Mouse (Mus musculus) erythroblast, embryonic 14.5 days (primary cell): ENCODE results near the gene Kpna3. TPM values are rescaled to one million over a fixed set of nuclear protein-coding genes. Genes with fewer than 3 reads are reported as not detected.

Experiments
- H3K27me3 ChIP-seq: 2 replicates; pipeline ENCODE4 v1.6.1; 2012; ENCODE audit warnings: inconsistent platforms; ENCODE audit not compliant: control insufficient read depth
- H3K36me3 ChIP-seq: 2 replicates; pipeline ENCODE4 v1.6.1; 2012; ENCODE audit warnings: mild to moderate bottlenecking, inconsistent platforms; ENCODE audit not compliant: control insufficient read depth
- H3K4me1 ChIP-seq: 2 replicates; pipeline ENCODE4 v1.6.1; 2012; ENCODE audit warnings: inconsistent platforms; ENCODE audit not compliant: control insufficient read depth
- H3K4me3 ChIP-seq: replicated peaks from 2 replicates; pipeline ENCODE3; 2012; ENCODE audit warnings: moderate library complexity, mild to moderate bottlenecking, inconsistent platforms
- H3K9me3 ChIP-seq: 2 replicates; pipeline ENCODE4 v1.6.1; 2012; ENCODE audit warnings: low read length, inconsistent platforms, mixed read lengths; ENCODE audit not compliant: control insufficient read depth
- GATA1 ChIP-seq: IDR thresholded peaks from 2 replicates; pipeline ENCODE4 v1.6.1; 2012; ENCODE audit warnings: low read length, inconsistent platforms, mixed read lengths
- TAL1 ChIP-seq: IDR thresholded peaks from 3 replicates; pipeline ENCODE4 v1.6.1; 2012; ENCODE audit warnings: low read length, inconsistent platforms, mixed read lengths
- polyA plus RNA-seq: library from polyadenylated mRNA; stranded (reverse); fragments of >175 nt; gene quantifications from 2 replicates; pipeline ENCODE4 v1.2.3, GENCODE M21; 2012

The Kpna3 gene
- polyA plus RNA-seq, 1 experiment: 0.49 TPM

DNA sequence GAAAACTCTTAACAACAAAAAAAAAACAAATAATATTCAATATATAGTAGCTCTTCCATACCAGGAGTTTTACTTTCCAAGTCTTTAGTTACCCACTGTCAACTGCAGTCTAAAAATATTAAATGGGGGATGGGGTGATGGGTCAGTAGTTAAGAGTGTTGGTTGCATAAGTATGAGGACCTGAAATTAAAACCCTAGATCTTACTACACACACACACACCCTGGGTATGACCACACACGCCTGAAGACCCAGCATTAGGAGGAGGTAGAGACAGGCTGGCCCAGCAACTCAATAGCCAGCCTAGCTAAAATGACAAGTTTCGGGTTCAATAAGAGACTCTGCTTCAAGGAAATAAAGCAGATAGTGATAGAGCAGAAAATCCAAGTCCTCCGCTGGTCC lies 32.6 kb downstream of the Kpna3 start:
- H3K9me3 ChIP-seq: no peaks in the 10 kb centered on the region
- peaks cover 13% of the 10 kb centered on the region for H3K4me1 ChIP-seq
- no peak overlapping the region for H3K4me3 ChIP-seq
- H3K27me3 ChIP-seq: no peaks in the 10 kb centered on the region
- TF ChIP-seq GATA1 (no peak), TAL1 (no peak)
- H3K36me3 ChIP-seq: peaks cover 18% of the 10 kb centered on the region

DNA sequence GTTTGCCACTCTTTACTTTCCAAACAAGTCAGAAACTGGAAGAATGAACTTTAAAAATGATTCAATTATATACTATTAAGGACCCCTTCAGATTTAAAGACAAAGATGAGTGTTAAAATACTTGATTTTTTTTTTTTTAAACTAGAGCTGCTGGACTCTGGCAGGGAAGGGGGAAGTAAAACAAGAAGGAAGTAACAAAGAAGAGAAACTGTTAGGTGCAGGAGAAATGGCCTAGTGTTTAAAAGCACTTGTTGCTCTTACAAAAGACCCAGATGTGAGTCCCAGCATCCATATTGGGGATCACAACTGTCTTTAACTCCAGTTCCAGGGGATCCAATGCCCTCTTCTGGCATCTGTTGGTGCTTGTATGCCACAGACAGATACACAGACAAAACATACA lies 33.9 kb downstream of the Kpna3 start:
- H3K4me3 ChIP-seq: no peak overlapping the region
- peaks cover 13% of the 10 kb centered on the region for H3K4me1 ChIP-seq
- TF ChIP-seq TAL1 (no peak), GATA1 (no peak)

DNA sequence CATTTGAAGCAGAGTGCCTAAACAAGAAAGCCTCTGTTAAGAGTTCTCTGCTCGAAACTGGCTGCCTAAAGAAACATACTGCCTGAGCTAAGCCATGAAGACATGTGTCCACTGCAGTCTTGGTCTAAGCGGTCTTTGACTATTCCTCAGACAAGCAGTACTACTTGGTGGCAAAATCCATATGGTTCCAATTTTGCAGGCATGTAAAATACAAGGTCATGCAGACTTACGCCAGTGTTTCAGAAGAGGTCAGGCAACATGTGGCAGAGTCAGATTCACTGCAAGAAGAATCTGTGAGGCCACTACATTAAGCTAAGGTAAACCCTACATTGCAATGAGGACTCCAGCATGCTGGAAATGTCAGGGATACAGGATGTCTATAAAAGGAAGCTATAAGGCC lies 34.7 kb downstream of the Kpna3 start:
- no peak for TF ChIP-seq GATA1
- TF ChIP-seq TAL1: no peak
- no peak overlapping the region for H3K4me3 ChIP-seq
- H3K9me3 ChIP-seq: no peaks in the 10 kb centered on the region
- peaks cover 7% of the 10 kb centered on the region for H3K4me1 ChIP-seq
- H3K36me3 ChIP-seq: peaks cover 35% of the 10 kb centered on the region
- H3K27me3 ChIP-seq: no peaks in the 10 kb centered on the region

More for the DNA sequence above, 33.9 kb downstream of the Kpna3 start:
- no peaks in the 10 kb centered on the region for H3K27me3 ChIP-seq
- no peaks in the 10 kb centered on the region for H3K9me3 ChIP-seq
- peaks cover 31% of the 10 kb centered on the region for H3K36me3 ChIP-seq

DNA sequence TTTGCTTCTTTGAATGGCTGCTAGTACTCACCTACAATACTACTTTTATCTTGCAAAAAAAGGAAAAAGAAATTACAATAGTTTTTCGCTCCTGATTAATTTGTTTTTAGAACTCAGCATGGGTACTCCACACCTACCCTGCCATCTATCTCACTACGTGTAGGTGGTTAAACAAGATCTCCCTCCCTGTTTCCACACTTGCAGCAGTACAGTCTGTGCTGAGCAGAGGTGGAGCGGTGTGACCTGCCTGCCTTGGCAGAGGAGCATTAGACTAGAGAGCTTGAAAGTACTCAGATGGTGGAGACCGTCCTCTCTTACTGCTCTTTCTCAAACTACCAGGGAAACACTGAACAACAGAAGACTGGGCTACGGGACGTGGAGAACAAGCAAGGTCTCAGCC lies 44.9 kb downstream of the Kpna3 start:
- no peaks in the 10 kb centered on the region for H3K9me3 ChIP-seq
- no peaks in the 10 kb centered on the region for H3K27me3 ChIP-seq
- no peak overlapping the region for H3K4me3 ChIP-seq
- no peaks in the 10 kb centered on the region for H3K4me1 ChIP-seq
- peaks cover 49% of the 10 kb centered on the region for H3K36me3 ChIP-seq
- no peak for TF ChIP-seq GATA1
- TF ChIP-seq TAL1: no peak

DNA sequence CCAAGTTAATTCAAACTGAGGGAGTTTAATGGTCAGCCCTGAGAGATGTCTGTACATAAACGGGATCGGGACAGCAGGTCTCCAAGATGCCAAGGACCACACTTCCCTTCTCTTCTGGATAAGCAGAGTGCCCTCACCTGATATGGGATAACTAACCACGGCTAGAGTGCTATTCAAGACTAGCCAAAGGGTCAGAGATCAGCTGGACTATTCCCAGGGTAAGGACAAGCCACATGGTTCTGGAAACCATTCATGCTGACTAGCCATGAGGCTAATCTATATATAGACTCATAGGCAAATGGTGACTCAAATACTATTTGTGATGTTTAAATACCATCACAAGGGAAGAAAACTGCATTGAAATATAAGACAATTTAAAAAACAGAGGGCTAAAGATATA lies 49.1 kb downstream of the Kpna3 start:
- no peaks in the 10 kb centered on the region for H3K27me3 ChIP-seq
- no peak for TF ChIP-seq TAL1
- TF ChIP-seq GATA1: no peak
- H3K4me3 ChIP-seq: no peak overlapping the region
- no peaks in the 10 kb centered on the region for H3K4me1 ChIP-seq
- peaks cover 62% of the 10 kb centered on the region for H3K36me3 ChIP-seq
- H3K9me3 ChIP-seq: no peaks in the 10 kb centered on the region

DNA sequence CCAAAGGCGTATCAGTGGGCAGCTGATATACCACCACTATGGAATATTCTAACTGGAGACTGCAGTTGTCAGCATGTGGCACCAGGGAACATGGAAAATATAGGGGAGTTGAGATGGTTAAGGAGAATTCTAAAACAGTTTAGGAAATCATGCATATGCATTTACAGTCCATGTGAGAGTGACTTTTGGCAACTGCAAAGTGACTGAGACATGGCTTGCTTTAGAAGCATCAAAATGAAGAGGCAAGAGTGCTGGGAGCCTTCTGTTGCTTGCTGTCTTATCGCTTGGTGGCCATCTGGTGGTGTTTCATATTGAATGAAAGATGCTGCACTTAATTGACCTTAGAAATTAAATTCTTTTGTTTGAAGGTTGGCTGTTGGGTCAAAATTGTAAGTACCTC lies 72.4 kb downstream of the Kpna3 start:
- no peak overlapping the region for H3K4me3 ChIP-seq
- H3K4me1 ChIP-seq: no peaks in the 10 kb centered on the region
- no peak for TF ChIP-seq TAL1
- TF ChIP-seq GATA1: no peak
- peaks cover 76% of the 10 kb centered on the region for H3K36me3 ChIP-seq
- no peaks in the 10 kb centered on the region for H3K9me3 ChIP-seq
- H3K27me3 ChIP-seq: no peaks in the 10 kb centered on the region

DNA sequence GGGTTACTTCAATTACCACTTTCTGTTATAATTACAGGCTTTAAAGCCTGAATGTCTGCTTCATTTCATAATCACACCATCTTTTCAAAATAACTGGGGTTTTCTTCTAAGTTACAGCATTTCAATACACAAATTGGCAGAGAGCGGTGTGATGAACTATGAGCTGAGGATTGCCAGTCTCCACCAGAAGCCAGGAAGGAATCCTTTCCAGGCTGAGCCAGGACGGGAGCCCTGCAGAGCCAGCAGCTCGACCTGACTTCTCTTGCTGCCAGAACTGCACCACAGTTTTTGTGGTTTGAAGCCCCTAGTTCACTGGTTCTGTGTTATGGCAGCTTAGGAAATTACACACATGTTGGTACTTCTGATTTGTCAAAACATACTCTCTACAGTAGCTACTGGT lies 75.0 kb downstream of the Kpna3 start:
- no peaks in the 10 kb centered on the region for H3K9me3 ChIP-seq
- H3K4me3 ChIP-seq: no peak overlapping the region
- H3K4me1 ChIP-seq: peaks cover 12% of the 10 kb centered on the region
- peaks cover 57% of the 10 kb centered on the region for H3K36me3 ChIP-seq
- TF ChIP-seq TAL1: no peak
- no peak for TF ChIP-seq GATA1
- no peaks in the 10 kb centered on the region for H3K27me3 ChIP-seq

DNA sequence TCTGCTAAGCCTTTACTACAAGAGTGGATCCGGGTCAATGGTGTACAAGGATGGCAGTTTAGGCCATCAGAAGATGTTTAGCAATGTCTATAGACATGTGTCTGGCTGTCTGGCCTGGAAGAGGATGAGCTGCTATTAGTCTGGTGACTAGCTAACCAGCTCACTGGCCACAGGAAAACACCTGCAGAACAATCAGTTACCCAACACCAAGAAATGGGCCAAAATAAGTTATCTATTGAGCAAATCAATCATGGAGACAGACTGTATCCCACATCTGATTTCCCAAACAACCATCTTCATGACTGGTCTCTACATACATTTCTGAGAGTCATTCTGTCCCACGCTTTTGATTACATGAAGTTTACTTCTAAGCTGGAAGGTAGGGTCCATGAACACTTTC lies 75.9 kb downstream of the Kpna3 start:
- Histone ChIP-seq H3K9me3 (no peaks in the 10 kb centered on the region), H3K36me3 (peaks cover 49% of the 10 kb centered on the region)
- TF ChIP-seq GATA1: no peak
- no peak for TF ChIP-seq TAL1

DNA sequence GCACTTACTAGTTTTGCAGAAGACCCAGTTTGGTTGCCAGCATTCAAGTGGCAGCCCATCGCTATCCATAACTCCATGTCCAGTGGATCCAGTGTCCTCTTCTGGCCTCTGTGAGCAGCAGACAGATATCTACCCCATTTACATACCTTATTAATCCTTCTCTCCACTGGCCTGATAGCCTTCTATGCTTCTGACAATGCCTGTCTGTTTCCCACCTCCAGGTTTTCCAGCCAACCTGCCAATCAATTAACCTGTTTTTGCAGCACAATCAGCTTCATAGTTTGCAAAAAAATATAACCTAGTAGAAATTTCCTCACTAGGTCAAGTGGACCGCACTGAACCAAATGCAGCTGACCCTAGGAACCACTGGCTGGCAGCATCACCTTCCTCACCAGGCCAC lies 77.4 kb downstream of the Kpna3 start:
- no peaks in the 10 kb centered on the region for H3K9me3 ChIP-seq
- TF ChIP-seq GATA1 (no peak), TAL1 (no peak)
- H3K4me1 ChIP-seq: peaks cover 12% of the 10 kb centered on the region

More for the DNA sequence above, 75.9 kb downstream of the Kpna3 start:
- H3K4me3 ChIP-seq: no peak overlapping the region
- no peaks in the 10 kb centered on the region for H3K27me3 ChIP-seq
- H3K4me1 ChIP-seq: peaks cover 12% of the 10 kb centered on the region

DNA sequence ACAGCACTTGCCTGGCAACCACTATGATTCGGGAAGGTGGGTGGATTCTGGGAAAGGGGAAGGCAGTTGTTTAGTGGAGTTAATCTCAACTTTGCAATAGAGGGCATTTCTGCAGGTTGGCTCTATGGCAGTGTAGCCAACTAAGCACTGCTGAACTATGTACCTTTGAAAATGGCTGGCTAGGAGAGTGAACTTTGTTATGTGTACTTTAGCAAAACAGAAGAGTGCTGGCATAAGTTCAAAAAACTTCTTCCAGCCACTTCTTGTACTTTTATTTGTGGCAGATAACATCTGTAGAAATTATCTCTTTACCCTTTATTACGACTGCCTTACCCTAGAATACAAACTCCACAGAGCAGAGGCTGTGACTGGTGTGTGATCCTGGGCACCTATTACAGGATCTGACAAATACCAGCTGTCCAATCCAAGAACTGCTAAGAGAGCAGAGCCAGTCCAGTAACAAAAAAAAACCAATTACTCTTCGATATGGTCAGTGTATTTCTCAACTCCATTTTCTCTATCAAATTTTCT lies 78.6 kb downstream of the Kpna3 start:
- TF ChIP-seq GATA1 (no peak), TAL1 (no peak)
- H3K9me3 ChIP-seq: no peaks in the 10 kb centered on the region
- no peaks in the 10 kb centered on the region for H3K27me3 ChIP-seq
- H3K4me1 ChIP-seq: peaks cover 12% of the 10 kb centered on the region
- peak overlapping the region; percentile 69 for H3K4me3 ChIP-seq
- peaks cover 29% of the 10 kb centered on the region for H3K36me3 ChIP-seq

More for the DNA sequence above, 77.4 kb downstream of the Kpna3 start:
- Histone ChIP-seq H3K36me3 (peaks cover 40% of the 10 kb centered on the region), H3K27me3 (no peaks in the 10 kb centered on the region), H3K4me3 (no peak overlapping the region)
